Mouse (Mus musculus): ENCODE data around the gene Cfap299. TPM values are rescaled to one million over a fixed set of nuclear protein-coding genes. Genes with fewer than 3 reads are reported as not detected.

Gene Cfap299
- not detected for polyA plus RNA-seq (2014; fragmentation: Illumina TruSeq; extraction: RNeasy Lipid Tissue Mini Kit (QIAGEN cat#74804); ENCODE audit: low read depth, low replicate concordance)

DNA sequence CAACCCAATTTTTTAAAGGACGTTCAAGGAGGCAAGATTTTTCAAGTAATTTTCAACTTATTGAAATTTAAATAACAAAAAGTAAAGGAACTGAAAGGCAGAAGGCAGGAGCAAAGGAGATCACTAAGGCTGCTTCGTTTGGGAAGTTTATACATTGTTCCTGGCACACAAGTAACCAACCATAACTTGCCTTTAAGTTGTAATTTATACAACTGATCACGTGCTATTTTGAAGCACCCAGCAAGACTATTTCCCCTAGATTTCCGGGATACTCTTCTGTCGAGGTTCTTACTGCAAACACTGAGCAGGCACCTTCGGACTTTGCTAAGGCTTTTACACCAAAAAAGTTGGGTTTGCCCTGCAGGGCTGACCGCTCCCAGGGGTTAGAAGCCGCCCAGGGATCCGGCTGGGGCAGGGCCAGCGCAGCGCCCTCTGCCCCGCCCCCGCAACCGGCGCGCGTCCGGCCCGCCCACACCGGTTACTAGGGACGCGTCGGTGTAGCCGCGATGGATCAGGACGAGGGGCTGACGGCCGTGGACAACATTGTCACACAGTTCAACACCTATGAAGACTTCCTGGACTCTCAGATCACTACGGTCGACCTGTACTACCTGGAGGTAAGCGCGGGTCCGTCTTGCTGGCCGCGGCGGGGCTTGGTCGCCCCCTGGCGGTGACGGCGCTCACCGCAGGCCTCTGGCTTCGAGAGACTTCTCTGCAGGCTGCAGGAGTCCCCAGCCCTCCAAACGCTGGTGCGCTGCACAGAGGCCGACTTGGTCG lies at the start of gene Cfap299:
Cfap299 (plus strand) TSS at position 457 of the 777 bp plus-strand sequence.

DNA sequence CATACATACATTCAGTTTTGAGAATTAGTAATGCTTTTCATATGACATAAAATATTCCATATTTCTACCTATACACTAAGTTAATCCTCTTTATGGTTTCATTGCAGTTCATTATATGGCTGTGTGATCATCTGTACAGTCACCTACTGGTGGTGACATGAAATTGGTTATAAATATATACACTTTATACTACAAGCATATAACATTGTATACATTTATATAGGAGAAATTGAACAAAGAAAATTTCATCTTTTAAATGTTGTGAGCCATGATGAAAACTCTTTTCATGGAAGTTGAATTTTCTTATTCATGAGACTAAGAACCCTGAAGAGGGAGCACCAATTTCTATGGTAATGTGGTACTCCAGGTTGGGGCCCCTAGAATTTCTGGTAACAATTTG lies 223.3 kb downstream of the Cfap299 start, which contains the start of gene Gm11111:
Gm11111 (plus strand) TSS at position 301 of the 400 bp plus-strand sequence.

Other genes starting within 250 kb of the Cfap299 start
- 0.16 TPM for gene Prdm8, start 162.1 kb upstream of the Cfap299 start, polyA plus RNA-seq (2014; fragmentation: Illumina TruSeq; extraction: RNeasy Lipid Tissue Mini Kit (QIAGEN cat#74804); ENCODE audit: low read depth, low replicate concordance)
- gene Fgf5, start 75.1 kb upstream of the Cfap299 start, polyA plus RNA-seq (2014; fragmentation: Illumina TruSeq; extraction: RNeasy Lipid Tissue Mini Kit (QIAGEN cat#74804); ENCODE audit: low read depth, low replicate concordance), result not detected
- gene Gm11111, start 223.4 kb downstream of the Cfap299 start, polyA plus RNA-seq (2014; fragmentation: Illumina TruSeq; extraction: RNeasy Lipid Tissue Mini Kit (QIAGEN cat#74804); ENCODE audit: low read depth, low replicate concordance), result not detected